Mouse (Mus musculus): ENCODE data around the gene Map2k1. TPM values are rescaled to one million over a fixed set of nuclear protein-coding genes. Genes with fewer than 3 reads are reported as not detected.
A peak's percentile ranks its signal among the peaks of the same experiment; 100 is the strongest.
"Not testable (repeated sequence)": the region's sequence is repeated elsewhere in the genome, so short reads cannot be mapped to it uniquely, and the experiment has no call there.

The Map2k1 gene
- polyA plus RNA-seq, 1 experiment = 46.5 TPM

DNA sequence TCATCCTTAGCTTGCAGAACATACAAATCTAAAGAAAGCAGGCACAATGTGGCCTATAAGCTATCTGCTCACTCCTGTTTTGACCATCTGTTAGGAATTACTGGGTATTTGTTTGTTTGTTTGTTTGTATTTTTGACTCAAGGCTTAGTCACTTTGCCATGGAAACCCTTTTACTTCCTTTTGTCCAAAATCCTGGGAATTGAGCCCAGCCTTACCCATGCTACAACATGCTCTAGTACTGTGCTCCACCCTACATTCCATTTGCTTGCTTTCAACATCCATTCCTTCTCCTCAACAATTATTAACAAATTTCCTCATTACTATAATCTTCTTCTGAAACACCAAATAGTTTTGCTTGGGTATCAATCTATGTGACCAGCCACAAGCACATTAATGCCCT is 50.6 kb downstream of the Map2k1 start:
- DNase-seq (ENCODE audit: low read depth) = no peak

- DNase-seq (ENCODE audit: low read depth) = no peak
These were observed 51.1 kb downstream of the Map2k1 start for GRCm38 (mm10) chr9:64202331-64202730.

DNA sequence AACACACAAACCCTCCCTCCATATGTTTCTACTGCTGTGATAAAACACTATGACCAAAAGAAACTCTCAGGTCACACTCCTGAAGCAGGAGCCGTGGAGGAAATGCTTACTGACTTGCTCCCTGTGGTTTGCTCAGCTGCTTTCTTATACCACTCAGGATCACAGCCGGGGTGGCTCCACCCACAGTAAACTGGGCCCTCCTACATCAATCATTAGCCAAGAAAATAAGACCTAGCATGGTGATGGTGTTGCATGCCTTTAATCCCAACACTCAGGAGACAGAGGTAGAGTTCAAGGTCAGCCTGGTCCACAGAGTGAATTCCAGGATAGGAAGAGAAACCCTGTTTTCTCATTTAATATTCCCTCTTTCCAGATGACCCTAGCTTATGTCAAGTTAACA is 53.5 kb downstream of the Map2k1 start:
- DNase-seq (ENCODE audit: low read depth) = no peak

GRCm38 (mm10) chr9:64198763-64199418 is 54.5 kb downstream of the Map2k1 start:
- DNase-seq (ENCODE audit: low read depth) = not testable (repeated sequence)

GRCm38 (mm10) chr9:64198068-64198762 is 55.2 kb downstream of the Map2k1 start:
- DNase-seq (ENCODE audit: low read depth) = no peak

DNA sequence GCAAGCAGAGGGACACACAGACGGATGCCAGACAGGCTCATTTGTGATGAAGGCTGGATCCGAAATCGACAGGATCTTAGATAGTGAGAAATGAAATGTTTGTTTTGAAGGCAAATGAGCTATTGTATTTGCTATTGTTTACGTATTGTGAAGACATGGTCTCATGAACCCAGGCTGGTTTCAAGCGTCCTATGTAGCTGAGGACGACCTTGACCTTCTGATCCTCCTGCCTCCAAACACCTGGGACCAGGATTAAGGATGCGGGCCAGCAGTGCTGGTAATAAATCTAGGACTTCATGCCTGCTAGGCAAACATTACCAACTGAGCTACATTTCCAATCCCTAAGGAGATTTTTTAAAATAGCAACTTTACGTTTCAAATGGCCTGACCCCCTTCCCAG is 55.9 kb downstream of the Map2k1 start:
- DNase-seq (ENCODE audit: low read depth) = no peak

DNA sequence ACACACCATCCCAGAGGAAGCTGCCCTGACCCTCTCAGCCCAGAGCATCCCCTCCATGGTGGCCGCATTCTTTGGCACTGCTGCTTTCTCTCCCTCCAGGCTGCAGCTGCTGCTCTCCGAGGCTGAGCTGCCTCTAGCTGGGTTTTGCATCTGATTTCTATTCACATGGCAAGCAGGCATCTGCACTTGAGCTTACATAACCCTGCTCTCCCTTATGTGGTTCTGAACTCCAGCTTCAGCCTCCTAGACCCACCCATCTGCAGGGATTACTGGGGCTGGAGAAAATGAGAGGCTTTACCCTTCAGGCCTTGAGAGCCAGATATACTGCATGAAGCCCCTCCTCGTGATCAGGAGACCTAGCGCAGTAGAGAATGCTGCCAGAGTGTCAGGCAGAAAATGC is 57.9 kb downstream of the Map2k1 start:
- DNase-seq (ENCODE audit: low read depth) = no peak

- DNase-seq (ENCODE audit: low read depth) = no peak
These were observed 59.6 kb downstream of the Map2k1 start for GRCm38 (mm10) chr9:64193879-64194278.

GRCm38 (mm10) chr9:64184166-64184840 is 69.1 kb downstream of the Map2k1 start:
- DNase-seq (ENCODE audit: low read depth) = no peak

GRCm38 (mm10) chr9:64183295-64183694 is 70.1 kb downstream of the Map2k1 start:
- not testable (repeated sequence) for DNase-seq (ENCODE audit: low read depth)

DNA sequence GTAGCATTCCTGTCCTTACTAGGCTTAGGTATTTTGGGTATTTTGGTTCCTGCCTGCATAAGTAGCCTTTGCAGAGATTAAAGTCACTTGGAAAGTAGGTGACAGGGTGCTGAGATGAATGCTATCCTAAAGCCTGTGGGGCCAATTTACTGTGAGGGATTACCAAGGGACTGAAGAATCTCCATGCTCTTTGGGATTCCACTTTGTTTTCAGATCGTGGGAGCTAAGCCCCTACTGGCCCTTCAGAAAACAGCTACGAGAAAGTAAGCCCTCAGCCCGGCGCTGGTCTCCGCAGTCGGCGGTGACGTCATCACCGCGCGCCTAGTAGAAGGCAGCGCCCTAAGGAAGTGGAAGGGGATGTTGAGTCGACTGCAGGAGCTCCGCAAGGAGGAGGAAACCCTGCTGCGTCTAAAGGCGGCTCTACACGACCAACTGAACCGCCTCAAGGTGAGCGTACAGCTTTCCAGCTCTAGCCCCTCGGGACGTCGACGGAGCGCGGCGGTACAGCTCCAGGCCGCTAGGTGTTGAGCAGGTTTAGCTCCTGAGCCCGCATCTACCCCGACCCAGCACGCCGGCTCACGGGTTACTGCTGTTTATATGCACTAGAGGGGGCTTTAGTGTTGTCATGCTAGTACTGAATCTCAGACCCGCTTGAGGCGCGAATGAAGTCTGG is 74.3 kb downstream of the Map2k1 start, which contains the start of gene Snapc5:
Gene Snapc5, plus strand, starts transcription at position 301 of the 673 bp plus-strand sequence.
- DNase-seq (ENCODE audit: low read depth) = no peak

DNA sequence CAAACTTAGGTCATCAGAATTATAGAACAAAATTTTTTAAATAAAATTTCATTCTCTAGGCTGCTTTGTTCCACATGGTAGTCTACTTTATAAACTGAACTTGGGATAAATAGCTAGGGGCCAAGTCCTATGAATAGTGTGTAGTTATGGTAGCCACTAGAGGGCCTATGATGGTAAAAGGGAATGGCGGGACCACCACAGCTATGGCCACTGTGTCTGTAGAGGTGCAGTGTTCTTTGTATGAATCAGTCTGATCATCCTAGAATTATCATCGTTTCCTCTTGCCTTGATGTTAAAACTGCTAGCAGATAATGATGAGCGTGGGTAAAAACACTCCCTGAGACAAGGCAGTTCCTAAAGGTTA is 74.8 kb downstream of the Map2k1 start:
- no peak for DNase-seq (ENCODE audit: low read depth)

- DNase-seq (ENCODE audit: low read depth) = no peak
These were observed 78.1 kb downstream of the Map2k1 start for GRCm38 (mm10) chr9:64175378-64175777.

DNA sequence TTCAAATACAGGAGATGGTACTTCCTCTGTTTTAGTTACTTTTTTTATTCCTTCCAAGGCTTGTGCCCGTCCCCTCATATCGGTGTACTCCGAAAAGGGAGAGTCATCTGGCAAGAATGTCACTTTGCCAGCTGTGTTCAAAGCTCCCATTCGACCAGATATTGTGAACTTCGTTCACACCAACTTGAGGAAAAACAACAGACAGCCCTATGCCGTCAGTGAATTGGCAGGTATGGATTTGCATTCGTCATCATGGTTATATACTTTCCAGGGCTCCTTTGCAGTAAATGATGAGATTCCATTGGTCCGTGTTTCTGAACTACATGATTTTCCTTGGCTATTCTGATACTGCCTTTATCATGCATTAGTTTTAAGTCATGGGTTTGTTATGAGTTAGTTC is 78.7 kb downstream of the Map2k1 start:
- no peak for DNase-seq (ENCODE audit: low read depth)

DNA sequence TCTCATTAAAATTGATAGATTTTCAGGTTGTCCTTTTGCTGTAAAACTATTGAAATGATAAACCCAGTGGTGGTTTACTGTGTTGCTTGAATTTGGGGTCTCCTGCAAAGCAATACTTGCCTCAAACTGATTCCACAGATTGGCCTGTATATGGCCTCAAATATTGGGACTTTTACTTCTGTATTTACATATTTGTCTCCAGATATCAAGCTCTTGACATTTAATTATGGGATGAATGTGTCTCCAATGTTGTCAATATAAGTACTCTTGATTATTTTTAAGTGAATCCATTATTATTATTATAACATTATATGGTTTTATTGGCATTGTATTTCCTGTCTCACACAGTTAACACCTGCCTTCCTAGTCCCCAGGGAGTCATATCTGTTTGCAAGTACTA is 79.1 kb downstream of the Map2k1 start:
- no peak for DNase-seq (ENCODE audit: low read depth)

DNA sequence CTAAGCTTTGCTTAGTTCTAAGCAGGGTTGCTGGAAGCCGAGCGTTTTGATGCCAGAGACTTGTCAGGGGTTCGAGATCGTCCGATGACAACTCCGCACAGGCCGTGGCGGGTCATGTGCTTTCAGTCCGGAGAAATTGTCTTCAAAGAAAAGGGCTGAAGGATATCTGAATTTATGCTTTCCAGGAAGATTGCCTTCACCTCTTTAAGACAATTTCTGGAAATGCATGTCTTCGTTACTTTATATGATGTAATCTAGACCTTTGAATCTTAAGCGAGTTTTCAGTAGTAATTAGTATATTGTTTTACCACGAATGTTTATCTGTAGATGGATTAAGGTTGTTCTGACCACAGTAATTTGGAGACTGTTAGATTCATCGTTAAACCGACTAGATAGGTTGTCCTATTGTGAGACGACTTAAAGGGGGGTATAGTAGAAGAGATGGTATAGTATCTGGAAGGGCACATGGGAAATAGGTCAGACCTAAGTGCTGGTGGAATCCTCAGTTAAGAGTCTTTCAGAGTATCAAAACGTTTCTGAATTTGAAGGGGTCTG is 79.7 kb downstream of the Map2k1 start:
- no peak for DNase-seq (ENCODE audit: low read depth)

- DNase-seq (ENCODE audit: low read depth) = peak; percentile 59
These were observed 80.4 kb downstream of the Map2k1 start, which contains the start of the genes Zwilch and Rpl4 for GRCm38 (mm10) chr9:64172816-64173665. Gene Zwilch (minus strand): TSS chr9:64173104. Gene Rpl4 (plus strand): TSS chr9:64173375.

DNA sequence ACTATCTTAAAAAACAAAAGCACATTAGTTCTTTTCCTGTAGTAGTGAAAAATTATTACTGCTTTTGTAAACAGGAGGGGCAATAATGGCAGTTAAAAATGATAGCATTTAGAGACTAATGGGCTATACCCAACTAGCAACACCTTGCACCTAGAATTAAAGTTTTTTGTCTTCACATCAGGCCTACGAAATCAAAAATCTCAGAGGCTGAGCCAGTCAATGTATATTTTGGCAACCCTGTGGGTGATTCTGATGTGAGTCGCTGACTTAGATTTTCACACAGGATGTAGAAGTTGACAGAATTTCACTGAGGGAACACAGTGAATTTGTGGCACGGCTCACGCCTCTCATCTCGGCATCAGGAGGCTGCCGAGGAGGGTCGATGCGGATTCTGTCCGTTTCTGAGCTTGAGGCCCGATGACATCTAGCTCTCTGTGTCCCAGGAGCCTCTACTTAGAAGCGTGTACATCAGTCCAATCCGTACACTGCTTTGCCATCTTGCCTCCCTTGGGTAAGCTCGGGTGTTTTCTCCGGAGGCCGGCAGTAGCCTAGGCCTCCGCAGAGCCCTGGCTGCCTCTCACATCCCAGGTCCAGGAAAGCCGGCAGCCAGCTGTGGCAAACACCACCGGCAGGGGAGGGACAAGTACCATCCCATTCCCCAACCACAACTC is 81.2 kb downstream of the Map2k1 start:
- DNase-seq (ENCODE audit: low read depth) = no peak

DNA sequence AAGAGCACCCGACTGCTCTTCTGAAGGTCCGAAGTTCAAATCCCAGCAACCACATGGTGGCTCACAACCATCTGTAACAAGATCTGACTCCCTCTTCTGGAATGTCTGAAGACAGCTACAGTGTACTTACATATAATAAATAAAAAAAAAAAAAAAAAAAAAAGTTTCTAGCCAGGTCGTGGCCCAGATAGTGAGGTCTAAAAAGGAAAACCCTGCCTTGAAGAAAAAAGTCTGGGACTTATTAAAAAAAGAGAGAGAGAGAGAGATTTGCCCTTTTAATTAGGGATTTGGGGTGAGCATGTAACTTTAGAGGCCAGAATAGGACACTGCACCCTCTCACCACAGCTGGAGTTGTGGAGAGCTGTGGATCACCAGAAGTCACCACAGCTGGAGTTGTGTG is 83.5 kb downstream of the Map2k1 start:
- DNase-seq (ENCODE audit: low read depth) = not testable (repeated sequence)

- DNase-seq (ENCODE audit: low read depth) = no peak
These were observed 93.0 kb downstream of the Map2k1 start for GRCm38 (mm10) chr9:64160471-64160870.
